Mouse (Mus musculus) cerebellum, adult 2 months (tissue): Measurements from ENCODE around the gene Ppm1e.

Experiments
- CTCF ChIP-seq: fragments of 200-500 bp; IDR thresholded peaks from 2 replicates; pipeline ENCODE4 v1.5.1; 2011; ENCODE audit warnings: low read depth, mild to moderate bottlenecking, control low read depth, low read length, moderate library complexity, borderline replicate concordance; ENCODE audit not compliant: insufficient read depth
- POLR2A ChIP-seq: fragments of 200-500 bp; IDR thresholded peaks from 2 replicates; pipeline ENCODE4 v1.6.1; 2011; ENCODE audit warnings: low read length, control low read depth, borderline replicate concordance; ENCODE audit not compliant: insufficient read depth

DNA sequence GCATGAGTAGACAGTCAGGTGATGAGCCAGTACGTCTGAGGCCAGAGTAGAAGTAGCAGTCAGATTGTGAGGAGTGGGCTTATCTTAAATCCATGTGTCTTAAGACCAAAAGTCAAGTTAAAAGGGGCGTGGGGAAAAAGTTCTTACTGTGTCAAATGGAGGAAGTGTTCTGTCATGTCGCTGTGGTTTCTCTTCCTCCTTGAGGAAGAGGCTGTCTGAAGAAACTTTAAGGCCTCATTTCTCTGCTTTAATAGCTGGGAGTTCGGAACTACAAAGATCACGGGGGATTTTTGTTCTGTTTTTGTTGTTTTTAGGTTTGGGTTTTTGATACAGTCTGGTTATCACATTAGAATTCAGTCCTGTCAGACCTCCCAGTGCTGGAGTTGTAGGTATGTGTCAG, 146.5 kb downstream of the Ppm1e start:
- no peak for TF ChIP-seq POLR2A
- TF ChIP-seq CTCF: no peak
